Mouse (Mus musculus) left cerebral cortex, postnatal 25 days (tissue): ENCODE measurements around the gene Slu7. TPM values are rescaled to one million over a fixed set of nuclear protein-coding genes. Genes with fewer than 3 reads are reported as not detected.

Source experiments
- DNase-seq, 2 experiments: peaks; one replicate each; pipeline ENCODE4 v3.0.0; 2022; ENCODE audit warnings: low spot score in 2 of 2, mixed read lengths in 1 of 2
- intact Hi-C: fragments of 180-260 bp; cut with DNase I; formaldehyde crosslinking; loops from one replicate; pipeline ENCODE4 v1.15.1; 2025
- total RNA-seq, 2 experiments: library from RNA; stranded (reverse); gene quantifications; 2 replicates each; pipeline ENCODE4 v1.2.3; 2021

The Slu7 gene
- total RNA-seq, 2 experiments from 2014 or later = 54.8 to 55.7 TPM

GRCm38 (mm10) chr11:43412771-43413451 lies 20.6 kb upstream of the Slu7 start:
- intact Hi-C loops = loop anchor here (10.0 kb wide), 1 partner anchor 988 kb away; no protein-coding TSS in a partner anchor
- DNase-seq = peak; percentile 83 to 91

- DNase-seq = peak in 1 of 2 experiments; percentile 12
- intact Hi-C loops = loop anchor here (10.0 kb wide), 1 partner anchor 992 kb away; no protein-coding TSS in a partner anchor
Observed at GRCm38 (mm10) chr11:43417201-43417600, 16.3 kb upstream of the Slu7 start.

GRCm38 (mm10) chr11:43424386-43424785 lies 9.2 kb upstream of the Slu7 start:
- DNase-seq = no peak
- intact Hi-C loops = no loop called here

DNA sequence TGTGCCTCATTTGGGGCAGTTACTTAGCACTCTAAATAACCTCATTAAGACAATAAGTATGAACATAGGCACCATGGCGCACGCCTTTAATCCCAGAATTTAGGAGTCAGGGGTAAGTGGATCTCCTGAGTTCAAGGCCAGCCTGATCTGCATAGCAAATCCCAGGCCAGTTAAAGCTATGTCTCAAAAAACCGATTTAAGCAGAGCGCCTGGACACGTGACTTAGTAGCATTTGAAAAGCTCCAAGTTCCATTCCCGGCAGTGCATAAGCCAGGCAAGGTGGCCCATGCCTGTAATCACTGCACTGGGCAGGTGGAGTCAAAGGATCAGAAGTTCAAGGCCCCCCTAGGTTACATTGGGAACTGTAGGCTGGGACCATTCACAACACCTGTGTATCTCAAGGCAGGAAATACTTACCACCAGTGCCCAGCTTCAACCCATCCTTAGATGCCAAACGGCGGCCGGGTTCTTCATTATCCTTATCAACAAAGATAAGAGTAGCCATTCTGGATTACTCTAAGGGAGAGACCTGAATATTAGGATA lies 8.3 kb upstream of the Slu7 start:
- no peak for DNase-seq
- intact Hi-C loops = no loop called here

GRCm38 (mm10) chr11:43425824-43426413 lies 7.6 kb upstream of the Slu7 start, which contains the start of gene Pttg1:
TSS of gene Pttg1 (minus strand) at chr11:43426251.
- intact Hi-C loops = no loop called here

GRCm38 (mm10) chr11:43426414-43426884 lies 7.1 kb upstream of the Slu7 start:
- DNase-seq = no peak
- intact Hi-C loops = no loop called here

More at GRCm38 (mm10) chr11:43425824-43426413, 7.6 kb upstream of the Slu7 start, which contains the start of gene Pttg1:
- DNase-seq = peak; percentile 60 to 81

- DNase-seq = no peak
- intact Hi-C loops = no loop called here
Observed at GRCm38 (mm10) chr11:43434024-43434407, 472 bp downstream of the Slu7 start.

GRCm38 (mm10) chr11:43441121-43441520 lies 7.6 kb downstream of the Slu7 start:
- intact Hi-C loops = loop anchor here (5.0 kb wide), 1 partner anchor 291 kb away; no protein-coding TSS in a partner anchor
- DNase-seq = no peak

DNA sequence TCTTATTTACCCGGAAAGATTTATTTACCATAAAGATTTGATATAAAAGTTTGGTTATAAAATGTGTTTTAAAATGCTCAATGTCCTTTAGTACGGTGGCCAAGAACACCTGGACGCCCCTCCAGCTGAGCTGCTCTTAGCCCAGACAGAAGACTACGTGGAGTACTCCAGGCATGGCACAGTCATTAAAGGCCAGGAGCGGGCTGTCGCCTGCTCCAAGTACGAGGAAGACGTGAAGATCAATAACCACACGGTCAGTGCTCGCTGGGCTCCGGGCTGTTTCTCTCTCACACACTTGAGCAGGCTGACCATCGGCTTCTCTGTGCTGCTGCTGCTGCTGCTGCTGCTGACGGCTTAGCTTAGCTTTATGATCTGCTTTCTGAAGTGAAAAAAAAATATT lies 9.6 kb downstream of the Slu7 start:
- no peak for DNase-seq
- intact Hi-C loops = loop anchor here (5.0 kb wide), 1 partner anchor 289 kb away; no protein-coding TSS in a partner anchor

DNA sequence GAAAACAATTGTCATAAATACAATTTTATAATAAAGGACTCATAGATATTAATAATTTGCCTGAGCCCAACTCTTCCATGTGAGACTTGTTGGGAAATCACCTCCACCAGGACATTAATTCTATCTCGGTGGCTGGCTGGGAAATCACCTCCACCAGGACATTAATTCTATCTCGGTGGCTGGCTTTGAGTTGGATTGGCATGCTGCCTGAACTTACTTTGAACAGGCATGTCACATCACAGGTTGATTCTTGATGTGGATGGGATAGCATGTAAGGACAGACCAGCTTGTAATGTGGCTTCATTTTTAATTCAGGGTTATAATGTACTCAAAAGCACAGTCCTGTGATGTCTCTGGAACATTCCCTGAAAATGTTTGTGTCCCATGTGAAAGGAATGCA lies 16.4 kb downstream of the Slu7 start:
- no peak for DNase-seq
- intact Hi-C loops = no loop called here

DNA sequence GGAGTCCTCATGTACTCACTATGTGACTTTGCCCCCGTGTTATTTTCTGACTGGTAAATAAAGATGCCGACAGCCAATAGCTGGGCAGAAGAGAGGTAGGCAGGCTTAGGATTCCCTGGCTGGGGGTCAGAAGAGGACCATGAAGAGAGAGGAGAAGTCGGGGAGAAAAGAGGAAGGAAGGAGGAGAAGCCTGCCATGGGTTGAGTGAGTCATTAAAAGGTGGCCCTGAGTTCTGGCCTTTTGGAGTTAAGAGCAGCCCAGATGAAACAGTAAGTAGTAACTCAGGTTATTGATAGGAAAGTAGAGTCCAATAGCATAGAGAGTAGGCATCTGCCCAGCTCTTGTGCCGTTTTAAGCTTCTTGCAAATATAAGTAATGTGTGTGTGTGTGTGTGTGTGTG lies 17.8 kb downstream of the Slu7 start:
- intact Hi-C loops = no loop called here
- no peak for DNase-seq

DNA sequence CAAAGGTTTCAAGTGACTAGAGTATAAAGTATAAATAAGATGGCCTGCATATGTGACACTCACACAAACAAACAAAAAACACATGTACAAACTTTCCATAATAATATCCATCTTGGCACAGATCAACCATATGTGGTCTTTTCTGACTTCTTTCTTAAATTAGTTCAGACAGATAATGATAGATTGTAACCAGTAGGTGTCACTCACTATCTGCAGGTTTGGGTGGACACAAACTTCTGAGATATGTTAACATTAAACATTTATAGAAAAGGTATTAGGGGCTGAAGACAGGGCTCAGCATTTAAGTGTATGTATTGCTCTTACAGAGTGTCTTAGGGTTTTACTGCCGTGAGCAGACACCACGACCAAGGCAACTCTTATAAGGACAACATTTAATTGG lies 18.7 kb downstream of the Slu7 start:
- intact Hi-C loops = loop anchor here (2.0 kb wide), 1 partner anchor 41 kb away; no protein-coding TSS in a partner anchor
- no peak for DNase-seq

DNA sequence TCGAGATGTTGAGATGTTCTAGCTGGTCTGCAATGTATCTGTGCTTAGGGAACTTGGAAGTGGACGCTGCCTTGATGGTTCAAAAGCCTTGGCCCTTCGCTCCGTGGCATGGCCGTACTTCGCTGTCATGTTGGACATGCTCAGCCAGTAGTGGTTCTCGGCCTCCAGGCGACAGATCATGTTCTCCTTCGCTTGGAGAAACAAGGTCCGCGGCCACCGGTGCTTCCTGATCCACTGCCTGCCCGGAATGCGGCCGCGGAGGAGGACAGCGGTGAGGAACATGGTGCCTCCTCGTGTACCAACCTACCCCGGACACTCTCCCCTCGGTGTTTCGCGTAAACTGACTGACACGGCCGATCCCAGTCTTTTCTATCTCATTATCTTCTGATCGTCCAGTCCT lies 29.7 kb downstream of the Slu7 start:
- intact Hi-C loops = no loop called here
- no peak for DNase-seq

GRCm38 (mm10) chr11:43470118-43470517 lies 36.6 kb downstream of the Slu7 start:
- DNase-seq = no peak
- intact Hi-C loops = no loop called here

DNA sequence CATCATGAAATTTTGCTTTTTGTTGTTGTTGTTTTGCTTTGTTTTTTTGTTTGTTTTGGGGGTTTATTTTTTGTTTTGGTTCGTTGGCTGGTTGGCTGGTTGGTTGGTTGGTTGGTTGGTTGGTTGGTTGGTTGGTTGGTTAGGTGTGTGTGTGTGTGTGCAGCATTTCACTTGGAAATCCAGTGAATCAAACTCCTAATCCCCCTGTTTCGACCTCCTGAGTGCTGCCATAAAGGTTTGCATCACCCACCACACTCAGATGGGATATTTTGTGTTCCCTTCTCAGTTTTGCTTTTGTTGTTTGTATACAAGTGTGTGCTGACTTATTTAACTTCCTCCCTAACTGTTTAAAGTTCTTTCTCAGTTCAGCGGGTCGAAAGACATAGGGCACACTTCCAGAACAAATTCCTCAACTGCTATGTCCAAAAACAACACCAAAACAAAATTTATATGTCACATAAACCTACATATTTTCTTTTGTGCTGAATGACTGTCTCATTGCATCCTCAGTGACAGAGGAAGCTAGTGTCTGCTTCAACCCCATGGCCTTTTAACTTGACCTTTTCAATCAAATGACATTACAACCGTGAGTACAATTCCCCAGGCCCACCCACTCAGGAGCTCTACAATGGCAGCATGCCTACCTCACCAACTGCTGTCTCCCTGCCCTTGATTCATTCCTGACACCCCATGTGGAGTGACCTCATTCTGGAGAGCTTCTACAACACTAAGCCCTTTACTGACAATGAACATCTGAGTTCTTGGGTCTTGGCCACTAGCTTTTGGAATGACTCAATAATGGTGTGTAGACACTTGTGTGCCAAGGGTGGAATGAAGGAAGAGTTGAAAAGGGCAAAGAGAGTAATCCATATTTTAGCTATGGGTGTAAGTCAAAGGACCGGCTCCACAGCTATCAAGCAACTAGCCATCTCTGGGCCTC lies 37.6 kb downstream of the Slu7 start:
- no peak for DNase-seq
- intact Hi-C loops = no loop called here

DNA sequence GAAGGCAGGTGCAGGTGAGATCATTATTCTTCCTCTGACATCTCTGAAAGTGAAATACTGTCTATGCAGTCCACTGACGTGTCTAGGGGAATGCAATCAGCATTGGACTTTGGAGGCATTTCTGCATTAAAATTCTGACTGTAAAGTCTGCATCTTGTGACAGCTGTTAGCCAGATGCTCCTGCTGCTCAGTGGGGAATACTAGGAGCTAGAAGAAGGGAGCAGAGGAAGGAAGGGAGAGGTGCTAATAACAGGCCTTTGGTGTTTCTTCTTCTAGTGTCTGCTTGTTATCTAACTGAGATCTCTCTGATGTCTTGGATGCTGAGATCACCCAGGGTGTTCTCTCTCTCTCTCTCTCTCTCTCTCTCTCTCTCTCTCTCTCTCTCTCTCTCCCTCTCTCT lies 39.6 kb downstream of the Slu7 start:
- intact Hi-C loops = no loop called here
- DNase-seq = no peak

- no peak for DNase-seq
- intact Hi-C loops = no loop called here
Observed at GRCm38 (mm10) chr11:43473635-43474224, 40.2 kb downstream of the Slu7 start.

GRCm38 (mm10) chr11:43474225-43474774 lies 40.8 kb downstream of the Slu7 start, which contains the start of gene C1qtnf2:
TSS of gene C1qtnf2 (plus strand) at chr11:43474276.
- intact Hi-C loops = no loop called here

DNA sequence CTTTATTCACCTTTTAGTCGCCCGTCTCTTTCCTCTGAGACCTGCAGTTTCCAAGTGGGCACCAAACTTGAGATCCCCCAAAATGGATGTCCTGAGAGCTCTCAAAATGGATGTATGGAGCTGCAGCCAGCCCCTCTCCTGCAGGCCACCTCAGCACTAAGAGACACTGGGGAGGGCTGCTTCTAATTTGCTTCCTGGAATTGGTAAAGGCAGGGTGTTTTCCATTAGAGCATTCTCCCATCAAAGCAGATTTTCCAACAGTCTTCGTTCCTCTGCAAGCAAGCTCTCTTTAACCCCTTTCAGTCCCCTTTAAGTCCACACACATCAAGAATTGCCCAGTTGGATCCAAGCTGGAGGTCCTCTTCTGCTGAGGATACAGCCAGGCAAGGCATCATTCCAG lies 45.8 kb downstream of the Slu7 start:
- intact Hi-C loops = no loop called here
- DNase-seq = no peak

More at GRCm38 (mm10) chr11:43474225-43474774, 40.8 kb downstream of the Slu7 start, which contains the start of gene C1qtnf2:
- DNase-seq = no peak
